Mouse (Mus musculus) embryonic facial prominence, embryonic 14.5 days (tissue): ENCODE results near the gene Rmnd1. TPM values are rescaled to one million over a fixed set of nuclear protein-coding genes. Genes with fewer than 3 reads are reported as not detected.

Experiments used
- ATAC-seq: fragments of 200-750 bp; cut with Nextera tagmentation; 2 replicates; pipeline ENCODE4 v1.8.0; 2017; ENCODE audit warnings: low read depth, moderate number of reproducible peaks, moderate TSS enrichment
- DNase-seq: peaks from one replicate; pipeline ENCODE4 v3.0.0-alpha.2; 2015; ENCODE audit warnings: low spot score
- H3K27ac ChIP-seq: fragments of 300-500 bp; sonication (generic); replicated peaks from 2 replicates; pipeline ENCODE4 v1.5.1; 2014; ENCODE audit warnings: low read depth, mild to moderate bottlenecking, low read length, moderate library complexity
- H3K27me3 ChIP-seq: fragments of 300-500 bp; sonication (generic); replicated peaks from 2 replicates; pipeline ENCODE4 v1.6.1; 2014; ENCODE audit warnings: low read length; ENCODE audit not compliant: control insufficient read depth, insufficient read depth
- H3K36me3 ChIP-seq: fragments of 300-500 bp; sonication (generic); 2 replicates; pipeline ENCODE4 v1.6.1; 2014; ENCODE audit warnings: low read length, mixed read lengths; ENCODE audit not compliant: control insufficient read depth, insufficient read depth
- H3K4me1 ChIP-seq: fragments of 300-500 bp; sonication (generic); 2 replicates; pipeline ENCODE4 v1.6.1; 2014; ENCODE audit warnings: antibody characterized with exemption, low read length; ENCODE audit not compliant: control insufficient read depth, insufficient read depth
- H3K4me2 ChIP-seq: fragments of 300-500 bp; sonication (generic); 2 replicates; pipeline ENCODE4 v1.6.1; 2014; ENCODE audit warnings: low read depth, mild to moderate bottlenecking, low read length, moderate library complexity, mixed read lengths
- H3K4me3 ChIP-seq: fragments of 300-500 bp; sonication (generic); 2 replicates; pipeline ENCODE4 v1.5.1; 2014; ENCODE audit warnings: low read depth, mild to moderate bottlenecking, low read length
- H3K9ac ChIP-seq: fragments of 300-500 bp; sonication (generic); 2 replicates; pipeline ENCODE4 v1.6.1; 2014; ENCODE audit warnings: low read depth, mild to moderate bottlenecking, low read length, moderate library complexity, mixed read lengths
- H3K9me3 ChIP-seq: fragments of 300-500 bp; sonication (generic); 2 replicates; pipeline ENCODE4 v1.6.1; 2016; ENCODE audit warnings: low read length; ENCODE audit not compliant: control insufficient read depth
- WGBS: fragments of 180-500 bp; shearing (Covaris S2); extraction: QIAGEN DNeasy Blood & Tissue Kit; methylation state at CpG from one replicate; pipeline ENCODE4 v1.1.7; 2014; 5-methylcytosine and 5-hydroxymethylcytosine counted together
- polyA plus RNA-seq: library from polyadenylated mRNA; unstranded; fragments of >200 nt; fragmentation: Nextera tagmentation; extraction: Ambion mirVana; gene quantifications from 2 replicates; pipeline ENCODE4 v1.2.1, GENCODE M21; 2014

Rmnd1 gene
- polyA plus RNA-seq, 1 experiment from 2014 or later = 46.8 TPM

DNA sequence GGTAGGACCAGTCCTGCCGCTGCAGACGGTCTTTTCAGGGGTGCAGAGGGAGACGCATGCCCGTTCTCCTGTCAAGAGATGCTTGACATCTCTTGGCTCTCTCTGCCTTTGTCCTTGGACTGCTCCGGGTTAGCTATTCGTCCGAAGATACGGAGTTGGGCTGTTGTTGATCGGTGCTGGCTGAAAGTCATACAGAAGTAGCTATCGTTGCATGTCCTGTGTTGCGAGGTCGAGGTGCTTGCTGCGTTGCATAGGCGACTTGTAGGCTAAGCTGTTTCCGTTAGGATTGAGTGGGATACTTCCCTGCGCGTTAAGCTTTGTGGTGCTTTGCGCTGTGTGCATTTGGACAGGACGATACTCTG lies 43.8 kb downstream of the Rmnd1 start:
- ATAC-seq = no peak
- Histone ChIP-seq H3K4me1 (peaks cover 21% of the 10 kb centered on the region), H3K4me3 (peak overlapping the region; percentile 97), H3K27ac (peak overlapping the region; percentile 99), H3K9ac (peak overlapping the region; percentile 99), H3K36me3 (peaks cover 14% of the 10 kb centered on the region; the same call in 1 of the 2 replicates), H3K9me3 (no peaks in the 10 kb centered on the region), H3K4me2 (peak overlapping the region; percentile 71), H3K27me3 (no peaks in the 10 kb centered on the region)
- DNase-seq = peak; percentile 35
- WGBS = under 1% methylated on average over 18 of the region's 19 CpGs

DNA sequence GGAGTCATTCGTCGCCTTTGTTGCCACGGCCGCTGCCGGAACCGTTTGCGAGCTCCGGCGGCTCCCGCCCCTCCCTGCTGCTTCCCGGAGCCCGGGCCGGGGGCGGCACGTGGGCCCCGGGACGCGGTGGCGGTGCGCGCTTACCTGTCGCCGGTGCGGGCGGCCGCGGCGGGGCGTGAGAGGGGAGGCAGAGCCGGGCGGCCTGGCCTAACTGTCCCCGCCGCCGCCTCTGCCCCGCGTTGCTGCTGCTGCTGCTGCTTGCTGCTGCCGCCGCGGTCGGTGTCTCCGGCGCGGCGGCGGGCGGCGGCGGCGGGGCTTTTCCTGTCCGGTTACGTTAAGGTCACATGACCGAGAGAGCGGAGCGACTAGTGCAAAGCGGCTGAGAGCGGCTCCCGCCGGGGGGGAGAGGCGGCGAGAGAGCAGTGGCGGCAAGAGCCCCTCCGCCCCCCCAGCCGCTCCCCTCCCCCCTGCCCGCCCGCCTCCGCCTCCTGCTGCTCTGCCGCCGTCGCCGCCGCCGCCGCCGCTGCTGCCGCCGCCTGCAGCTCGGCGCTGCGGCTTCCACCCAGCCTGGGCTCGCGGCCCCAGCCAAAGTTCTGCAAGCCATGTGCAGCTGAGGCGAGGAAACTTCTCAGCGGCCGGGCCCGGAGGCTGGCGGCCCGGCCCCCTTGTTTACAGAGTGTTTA lies 44.3 kb downstream of the Rmnd1 start, which contains the start of gene Zbtb2:
TSS of gene Zbtb2 (minus strand) at position 408 of the 683 bp plus-strand sequence.
- Histone ChIP-seq H3K36me3 (peaks cover 10% of the 10 kb centered on the region; the same call in 1 of the 2 replicates), H3K9ac (peak within 1 kb of the TSS; percentile 99), H3K9me3 (no peaks in the 10 kb centered on the region), H3K27me3 (no peaks in the 10 kb centered on the region), H3K4me3 (peak within 1 kb of the TSS; percentile 97), H3K4me2 (peak within 1 kb of the TSS; percentile 71), H3K4me1 (peaks cover 21% of the 10 kb centered on the region), H3K27ac (peak within 1 kb of the TSS; percentile 99)
- ATAC-seq (no peak), DNase-seq (peak; percentile 80)
- WGBS = no CpG with 5 or more reads among the region's 87 CpGs

DNA sequence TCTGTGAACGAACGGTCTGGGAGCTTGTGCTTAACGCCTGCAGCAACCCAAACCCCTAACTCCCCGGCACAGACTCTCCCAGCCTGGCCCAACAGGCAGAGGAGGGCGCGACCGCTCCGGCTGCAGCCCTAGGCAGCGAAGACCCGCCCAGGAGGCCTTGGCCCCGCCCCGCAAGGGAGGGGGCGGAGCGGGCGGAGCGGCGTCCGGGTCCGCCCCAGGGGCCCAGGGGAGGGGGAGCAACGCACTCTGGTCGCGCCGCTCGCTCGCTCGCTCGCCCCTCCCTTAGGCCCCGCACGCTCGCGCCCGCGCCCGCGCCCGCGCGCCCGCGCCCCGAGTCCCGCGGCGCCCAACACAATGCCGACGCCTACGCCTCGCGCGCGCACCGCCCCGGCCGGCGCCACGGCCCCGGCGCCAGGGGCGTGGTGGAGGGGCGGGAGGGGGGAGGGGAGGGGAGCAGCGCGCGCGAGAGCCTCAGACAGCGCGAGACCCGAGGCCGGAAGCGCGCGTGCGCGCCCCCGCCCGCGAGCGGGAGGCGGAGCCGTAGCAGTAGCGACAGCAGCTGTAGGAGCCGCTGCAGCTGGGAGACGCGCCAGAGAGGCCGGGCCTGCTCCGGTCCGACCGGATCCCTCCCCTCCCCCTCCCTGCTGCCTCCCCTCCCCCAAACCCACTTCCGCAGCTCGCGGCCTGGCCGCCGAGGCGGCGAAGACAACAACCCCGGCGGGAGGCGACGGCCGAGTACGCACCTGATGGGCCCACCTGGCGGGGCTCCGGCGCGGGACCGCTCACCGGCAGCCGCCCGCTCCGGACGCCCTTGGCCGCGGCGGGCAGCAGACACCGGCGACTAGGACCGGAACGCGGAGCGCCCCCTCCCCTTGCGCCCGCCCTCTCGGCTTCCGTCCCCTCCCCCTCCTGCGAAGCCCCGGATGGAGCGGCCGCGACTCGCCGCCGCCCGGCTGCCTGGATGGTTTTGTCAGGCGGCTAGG lies 45.3 kb downstream of the Rmnd1 start:
- 0% methylated on average over 7 of the region's 133 CpGs for WGBS
- Histone ChIP-seq H3K4me1 (peaks cover 21% of the 10 kb centered on the region), H3K4me2 (peak overlapping the region; percentile 71), H3K27ac (peak overlapping the region; percentile 99), H3K9ac (peak overlapping the region; percentile 99), H3K27me3 (no peaks in the 10 kb centered on the region), H3K36me3 (0 out of 2 replicates have a peak, but pooled peaks cover 2% of the 10 kb centered on the region), H3K9me3 (no peaks in the 10 kb centered on the region), H3K4me3 (peak overlapping the region; percentile 97)
- ATAC-seq (peak; percentile 92), DNase-seq (peak; percentile 97)

DNA sequence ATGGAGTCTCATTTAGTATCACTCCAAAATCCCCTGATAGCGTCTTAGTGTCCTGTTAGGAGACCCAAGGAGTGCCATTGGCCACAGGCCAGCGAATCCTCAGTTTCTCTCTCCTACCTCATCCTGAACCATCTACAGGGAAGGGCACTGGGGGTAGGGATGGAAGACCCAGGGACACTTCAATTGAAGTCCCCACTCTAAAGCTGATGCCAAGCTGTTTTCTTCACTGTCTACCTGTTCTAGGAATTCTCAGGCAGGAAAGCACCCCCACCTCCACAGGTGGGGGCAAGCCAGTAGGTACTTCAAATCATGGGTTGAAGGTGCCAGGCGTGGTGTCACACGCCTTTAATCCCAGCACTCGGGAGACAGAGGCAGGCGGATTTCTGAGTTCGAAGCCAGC lies 47.9 kb downstream of the Rmnd1 start:
- no peak overlapping the region for H3K4me2 ChIP-seq
- WGBS = 92% methylated on average over 7 of the region's 7 CpGs
- H3K9ac ChIP-seq = no peak overlapping the region
- DNase-seq (no peak), ATAC-seq (no peak)
- H3K9me3 ChIP-seq = no peaks in the 10 kb centered on the region
- no peaks in the 10 kb centered on the region for H3K27me3 ChIP-seq
- H3K27ac ChIP-seq = no peak overlapping the region
- no peak overlapping the region for H3K4me3 ChIP-seq
- H3K36me3 ChIP-seq = no peaks in the 10 kb centered on the region
- H3K4me1 ChIP-seq = peaks cover 5% of the 10 kb centered on the region

DNA sequence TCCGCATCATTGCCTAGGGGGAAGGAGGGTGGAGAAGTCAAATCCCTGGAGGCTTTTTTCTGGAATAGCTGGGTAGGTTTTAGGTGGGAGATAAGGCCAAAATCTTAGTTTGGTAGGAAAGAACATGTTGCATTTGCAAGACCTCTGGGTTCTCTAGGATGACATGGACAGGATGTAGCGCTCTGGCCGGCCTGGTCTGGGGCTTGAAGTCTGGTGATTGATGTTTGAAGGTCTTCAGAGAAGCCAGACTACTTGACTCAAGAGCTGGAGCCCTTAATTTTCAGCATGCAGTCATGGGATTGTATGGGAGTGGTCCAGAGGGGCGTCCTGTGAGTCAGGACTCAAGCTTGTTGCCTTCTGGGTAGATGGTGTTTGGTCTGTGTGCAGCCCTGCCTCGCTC lies 51.4 kb downstream of the Rmnd1 start:
- Histone ChIP-seq H3K4me1 (no peaks in the 10 kb centered on the region), H3K27ac (no peak overlapping the region), H3K27me3 (no peaks in the 10 kb centered on the region), H3K9me3 (no peaks in the 10 kb centered on the region), H3K36me3 (no peaks in the 10 kb centered on the region), H3K4me3 (no peak overlapping the region), H3K9ac (no peak overlapping the region), H3K4me2 (no peak overlapping the region)
- 85% methylated on average over 5 of the region's 5 CpGs for WGBS
- ATAC-seq (no peak), DNase-seq (no peak)

DNA sequence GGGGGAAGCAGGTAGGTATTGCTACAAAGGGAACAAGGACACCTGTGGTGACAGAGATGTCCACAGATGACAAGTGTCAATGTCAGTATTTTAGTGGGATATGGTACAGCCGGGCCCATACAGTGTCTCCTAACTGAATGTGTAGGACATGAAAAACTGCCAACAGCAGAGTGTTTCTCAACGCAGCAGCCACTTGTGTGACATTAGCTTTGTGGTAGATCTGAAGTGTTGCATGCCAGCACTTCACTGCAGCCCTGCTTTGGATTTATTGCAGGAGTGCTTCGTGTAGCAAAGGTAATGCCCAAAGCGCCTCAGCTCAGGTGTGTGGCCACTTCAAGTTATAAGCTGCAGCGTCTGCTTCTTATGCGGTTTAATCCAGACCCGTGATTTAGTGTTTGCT lies 55.3 kb downstream of the Rmnd1 start:
- DNase-seq (no peak), ATAC-seq (no peak)
- Histone ChIP-seq H3K4me2 (no peak overlapping the region), H3K9me3 (no peaks in the 10 kb centered on the region), H3K27me3 (no peaks in the 10 kb centered on the region), H3K36me3 (peaks cover 13% of the 10 kb centered on the region; the same call in 1 of the 2 replicates), H3K4me3 (no peak overlapping the region), H3K4me1 (no peaks in the 10 kb centered on the region), H3K27ac (no peak overlapping the region), H3K9ac (no peak overlapping the region)
- 85% methylated on average over 7 of the region's 7 CpGs for WGBS

DNA sequence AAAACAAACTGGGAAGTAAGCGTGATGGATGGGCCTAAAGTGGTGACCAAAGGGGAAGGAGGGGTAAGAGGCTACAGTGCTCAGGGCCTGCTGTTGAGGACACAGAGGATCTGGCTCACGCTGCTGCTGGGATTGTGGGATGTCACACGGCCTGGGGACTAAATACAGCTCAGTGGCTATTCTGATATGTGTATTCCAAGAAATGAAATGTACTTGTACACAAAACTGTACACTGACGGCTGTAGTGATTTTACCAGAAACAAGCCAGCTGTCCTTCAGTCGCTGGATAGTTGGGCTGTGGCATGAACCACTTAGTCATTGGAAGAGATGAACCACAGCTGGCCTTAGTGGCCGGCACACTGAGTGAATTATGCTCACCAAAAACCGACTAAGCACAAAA lies 55.7 kb downstream of the Rmnd1 start:
- no peaks in the 10 kb centered on the region for H3K9me3 ChIP-seq
- no peaks in the 10 kb centered on the region for H3K27me3 ChIP-seq
- DNase-seq = no peak
- no peak overlapping the region for H3K4me2 ChIP-seq
- ATAC-seq = no peak
- H3K4me3 ChIP-seq = no peak overlapping the region
- H3K36me3 ChIP-seq = peaks cover 13% of the 10 kb centered on the region; the same call in 1 of the 2 replicates
- no peak overlapping the region for H3K9ac ChIP-seq
- WGBS = 57% methylated on average over 7 of the region's 7 CpGs
- no peak overlapping the region for H3K27ac ChIP-seq
- H3K4me1 ChIP-seq = no peaks in the 10 kb centered on the region

DNA sequence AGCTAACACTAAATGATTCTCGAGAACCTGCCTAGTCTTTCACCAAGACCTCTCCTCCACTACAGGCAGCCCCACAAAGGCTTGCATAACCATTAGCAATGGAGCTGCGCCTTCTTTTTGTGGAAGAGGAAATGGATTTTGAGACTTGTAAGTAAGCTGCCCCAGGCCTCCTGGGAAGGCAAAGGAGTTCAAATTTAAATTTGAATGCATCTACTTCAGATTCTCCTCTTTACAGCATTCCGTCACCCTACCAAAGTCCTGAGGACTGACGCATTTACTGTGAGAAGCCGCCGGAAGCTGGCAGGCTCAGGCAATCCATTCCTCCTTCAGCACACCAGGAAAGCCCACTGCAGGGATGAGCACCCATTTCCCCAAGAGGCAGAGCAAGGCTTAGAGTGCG lies 56.9 kb downstream of the Rmnd1 start:
- no peak overlapping the region for H3K4me2 ChIP-seq
- WGBS = 55% methylated on average over 7 of the region's 7 CpGs
- H3K4me1 ChIP-seq = no peaks in the 10 kb centered on the region
- H3K9ac ChIP-seq = no peak overlapping the region
- no peaks in the 10 kb centered on the region for H3K27me3 ChIP-seq
- peaks cover 22% of the 10 kb centered on the region; the same call in 1 of the 2 replicates for H3K36me3 ChIP-seq
- no peak for ATAC-seq
- H3K9me3 ChIP-seq = no peaks in the 10 kb centered on the region
- no peak overlapping the region for H3K4me3 ChIP-seq
- DNase-seq = no peak
- no peak overlapping the region for H3K27ac ChIP-seq
